Mouse (Mus musculus) heart, embryonic 13.5 days (tissue): Measurements from ENCODE around the gene Pkmyt1. TPM values are rescaled to one million over a fixed set of nuclear protein-coding genes. Genes with fewer than 3 reads are reported as not detected.

Experiments
- ATAC-seq: fragments of 200-750 bp; cut with Nextera tagmentation; 2 replicates; pipeline ENCODE4 v1.8.0; 2017; ENCODE audit warnings: moderate TSS enrichment; ENCODE audit not compliant: insufficient number of reproducible peaks, low FRiP score, low TSS enrichment; ENCODE audit errors: extremely low read depth
- H3K27ac ChIP-seq: fragments of 300-500 bp; sonication (generic); replicated peaks from 2 replicates; pipeline ENCODE4 v1.5.1; 2015; ENCODE audit warnings: moderate library complexity, mild to moderate bottlenecking, inconsistent platforms
- H3K27me3 ChIP-seq: fragments of 300-500 bp; sonication (generic); replicated peaks from 2 replicates; pipeline ENCODE4 v1.6.1; 2015; ENCODE audit warnings: mild to moderate bottlenecking, inconsistent platforms
- H3K36me3 ChIP-seq: fragments of 300-500 bp; sonication (generic); 2 replicates; pipeline ENCODE4 v1.6.1; 2015; ENCODE audit warnings: mild to moderate bottlenecking, inconsistent platforms
- H3K4me1 ChIP-seq: fragments of 300-500 bp; sonication (generic); 2 replicates; pipeline ENCODE4 v1.6.1; 2015; ENCODE audit warnings: inconsistent platforms
- H3K4me2 ChIP-seq: fragments of 300-500 bp; sonication (generic); 2 replicates; pipeline ENCODE4 v1.6.1; 2015; ENCODE audit warnings: inconsistent platforms, mild to moderate bottlenecking, moderate library complexity
- H3K4me3 ChIP-seq: fragments of 300-500 bp; sonication (generic); 2 replicates; pipeline ENCODE4 v1.5.1; 2015; ENCODE audit warnings: moderate library complexity, mild to moderate bottlenecking, inconsistent platforms
- H3K9ac ChIP-seq: fragments of 300-500 bp; sonication (generic); 2 replicates; pipeline ENCODE4 v1.6.1; 2015; ENCODE audit warnings: inconsistent platforms, mild to moderate bottlenecking, moderate library complexity
- H3K9me3 ChIP-seq: fragments of 300-500 bp; sonication (generic); 2 replicates; pipeline ENCODE4 v1.6.1; 2016; ENCODE audit warnings: inconsistent platforms
- WGBS: fragments of 180-500 bp; shearing (Covaris S2); methylation state at CpG from one replicate; pipeline ENCODE4 v1.1.7; 2015; ENCODE audit warnings: mixed read lengths; 5-methylcytosine and 5-hydroxymethylcytosine counted together
- polyA plus RNA-seq: library from polyadenylated mRNA; unstranded; fragments of >200 nt; fragmentation: Nextera tagmentation; extraction: Ambion mirVana; gene quantifications from 2 replicates; pipeline ENCODE4 v1.2.1, GENCODE M21; 2015

The Pkmyt1 gene
- polyA plus RNA-seq = 30.9 and 31.0 TPM in 2 replicates

DNA sequence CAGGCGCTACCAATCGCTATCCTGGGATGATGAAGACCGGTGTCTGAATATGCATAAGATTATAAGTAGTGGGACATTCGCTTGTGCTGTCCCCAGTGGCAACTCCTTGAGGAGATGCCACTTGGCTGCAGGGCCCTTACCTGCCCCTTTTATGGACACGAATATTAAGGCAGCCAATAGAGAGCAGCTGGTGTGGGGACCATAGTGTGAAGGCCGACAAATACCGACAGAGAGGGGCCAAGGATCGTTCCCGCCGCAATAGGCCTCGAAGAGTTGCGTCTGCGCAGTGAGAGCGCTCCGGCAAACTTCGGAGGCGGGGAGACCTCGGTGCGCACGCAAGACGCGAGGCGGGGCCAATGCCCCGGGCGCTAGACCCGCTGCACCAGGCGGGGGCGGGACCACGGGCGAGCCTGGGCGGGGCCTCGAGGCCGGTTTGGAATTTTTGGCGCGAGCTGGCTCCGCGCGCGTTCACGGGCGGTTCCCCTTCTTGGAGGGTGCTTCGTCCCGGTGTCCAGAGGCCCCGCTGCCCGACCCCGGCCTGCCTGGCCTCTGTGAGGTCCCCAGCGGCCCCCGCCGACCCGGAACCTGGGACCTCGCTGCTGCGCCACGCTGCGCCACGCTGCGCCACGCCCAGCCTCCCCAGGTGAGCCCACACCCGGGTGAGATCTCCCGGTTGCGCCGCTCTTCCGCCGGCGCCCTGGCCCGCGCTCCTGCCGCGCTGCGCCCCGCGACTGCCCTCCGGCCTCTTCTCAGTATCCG lies at the start of gene Pkmyt1:
Pkmyt1 (plus strand) TSS at position 338 of the 759 bp plus-strand sequence.
- ATAC-seq = peak; percentile 89

GRCm38 (mm10) chr17:23676473-23677031 lies 49.6 kb upstream of the Pkmyt1 start:
- under 1% methylated on average over 36 of the region's 37 CpGs for WGBS
- peak overlapping the region; percentile 79 for H3K4me3 ChIP-seq
- peaks cover 47% of the 10 kb centered on the region for H3K4me1 ChIP-seq
- H3K27me3 ChIP-seq = peaks cover 41% of the 10 kb centered on the region
- H3K9ac ChIP-seq = peak overlapping the region; percentile 86
- H3K27ac ChIP-seq = peak overlapping the region; percentile 98
- ATAC-seq = peak; percentile 21; the same call in 1 of the 2 replicates
- H3K9me3 ChIP-seq = no peaks in the 10 kb centered on the region
- peak overlapping the region; percentile 88 for H3K4me2 ChIP-seq
- peaks cover 10% of the 10 kb centered on the region for H3K36me3 ChIP-seq

More for the DNA sequence above, at the start of gene Pkmyt1:
- no peaks in the 10 kb centered on the region for H3K27me3 ChIP-seq
- no peaks in the 10 kb centered on the region for H3K9me3 ChIP-seq
- peak within 1 kb of the TSS; percentile 73 for H3K4me2 ChIP-seq
- H3K36me3 ChIP-seq = no peaks in the 10 kb centered on the region
- peak within 1 kb of the TSS; percentile 87 for H3K9ac ChIP-seq
- H3K4me3 ChIP-seq = peak within 1 kb of the TSS; percentile 76
- WGBS = 1% methylated on average over 71 of the region's 73 CpGs
- peaks cover 20% of the 10 kb centered on the region for H3K4me1 ChIP-seq
- peak within 1 kb of the TSS; percentile 90 for H3K27ac ChIP-seq

- H3K9ac ChIP-seq = peak within 1 kb of the TSS; percentile 86
- no peaks in the 10 kb centered on the region for H3K9me3 ChIP-seq
- peaks cover 48% of the 10 kb centered on the region for H3K27me3 ChIP-seq
- peak within 1 kb of the TSS; percentile 88 for H3K4me2 ChIP-seq
- H3K4me1 ChIP-seq = peaks cover 46% of the 10 kb centered on the region
- H3K36me3 ChIP-seq = peaks cover 6% of the 10 kb centered on the region
- peak within 1 kb of the TSS; percentile 79 for H3K4me3 ChIP-seq
- WGBS = under 1% methylated on average over 34 of the region's 34 CpGs
- H3K27ac ChIP-seq = peak within 1 kb of the TSS; percentile 98
- no peak for ATAC-seq
These were observed 48.9 kb upstream of the Pkmyt1 start, which contains the start of gene Tnfrsf12a for GRCm38 (mm10) chr17:23677236-23677679. Tnfrsf12a (minus strand) TSS chr17:23677468.

DNA sequence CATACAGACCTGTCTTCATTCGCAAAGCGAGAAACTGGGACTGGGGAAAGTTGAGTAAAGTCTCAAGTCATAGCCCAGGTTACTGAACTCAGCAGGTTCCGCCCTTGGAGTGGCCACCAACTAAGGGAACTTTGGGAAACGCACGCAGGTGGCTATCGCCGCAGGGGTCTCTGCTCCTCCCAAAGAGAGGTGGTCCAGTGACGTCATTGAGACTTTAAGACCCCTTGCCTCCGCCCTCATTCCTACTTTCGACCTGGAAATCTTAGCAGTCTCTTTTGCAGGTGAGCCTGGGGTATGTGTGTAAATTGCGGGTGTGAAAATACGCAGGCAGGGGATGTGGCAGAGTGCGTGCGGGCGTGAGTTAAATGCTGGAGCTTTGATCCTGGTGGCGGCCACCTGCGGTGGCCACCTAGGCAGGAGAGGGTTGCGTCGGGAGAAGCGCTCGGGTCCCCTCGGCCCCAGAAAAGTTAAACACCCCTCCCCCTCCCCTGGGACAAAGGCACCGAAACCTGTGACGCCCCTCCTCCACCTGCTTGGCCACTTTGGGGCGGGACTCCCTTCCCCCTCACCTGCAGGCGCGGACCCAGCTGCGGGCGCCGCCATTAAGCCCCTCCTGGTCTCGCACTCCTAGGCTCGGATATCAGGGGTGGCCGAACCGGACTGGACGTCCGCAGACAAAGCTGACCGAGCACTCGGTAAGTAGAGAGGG lies 46.9 kb upstream of the Pkmyt1 start, which contains the start of gene Cldn6:
Cldn6 (plus strand) TSS at position 123 of the 709 bp plus-strand sequence.
- Histone ChIP-seq H3K4me3 (peak within 1 kb of the TSS; percentile 41), H3K4me2 (peak within 1 kb of the TSS; percentile 61), H3K27me3 (peaks cover 68% of the 10 kb centered on the region), H3K27ac (no peak within 1 kb of the TSS), H3K4me1 (peaks cover 34% of the 10 kb centered on the region), H3K9ac (peak within 1 kb of the TSS; percentile 58; the same call in 1 of the 2 replicates), H3K36me3 (peaks cover 5% of the 10 kb centered on the region; the same call in 1 of the 2 replicates), H3K9me3 (no peaks in the 10 kb centered on the region)
- ATAC-seq = no peak
- WGBS = 2% methylated on average over 38 of the region's 38 CpGs

DNA sequence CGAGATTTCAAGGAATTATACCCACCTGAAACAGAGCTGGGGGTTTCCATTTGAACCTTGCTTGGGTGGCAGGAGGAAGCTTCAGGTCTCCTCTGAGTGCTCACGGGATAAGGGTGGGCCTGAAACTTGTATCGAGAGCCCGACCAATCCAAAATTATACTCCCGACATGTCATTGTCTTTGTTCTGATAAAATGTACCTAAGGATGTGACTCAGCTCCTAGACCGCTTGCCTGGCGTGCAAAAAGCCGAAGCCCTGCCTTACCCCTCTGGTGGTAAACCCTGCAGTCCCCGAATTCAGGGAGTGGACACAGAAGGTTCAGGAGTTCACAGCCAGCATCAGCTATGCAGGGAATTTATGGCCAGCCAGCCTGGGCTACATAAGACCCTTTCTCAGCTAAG lies 45.8 kb upstream of the Pkmyt1 start:
- 60% methylated on average over 9 of the region's 9 CpGs for WGBS
- Histone ChIP-seq H3K4me2 (no peak overlapping the region), H3K27me3 (peaks cover 79% of the 10 kb centered on the region), H3K4me1 (peaks cover 24% of the 10 kb centered on the region), H3K9me3 (no peaks in the 10 kb centered on the region), H3K36me3 (peaks cover 5% of the 10 kb centered on the region; the same call in 1 of the 2 replicates), H3K4me3 (peak overlapping the region; percentile 41), H3K27ac (no peak overlapping the region), H3K9ac (no peak overlapping the region)
- ATAC-seq = no peak

DNA sequence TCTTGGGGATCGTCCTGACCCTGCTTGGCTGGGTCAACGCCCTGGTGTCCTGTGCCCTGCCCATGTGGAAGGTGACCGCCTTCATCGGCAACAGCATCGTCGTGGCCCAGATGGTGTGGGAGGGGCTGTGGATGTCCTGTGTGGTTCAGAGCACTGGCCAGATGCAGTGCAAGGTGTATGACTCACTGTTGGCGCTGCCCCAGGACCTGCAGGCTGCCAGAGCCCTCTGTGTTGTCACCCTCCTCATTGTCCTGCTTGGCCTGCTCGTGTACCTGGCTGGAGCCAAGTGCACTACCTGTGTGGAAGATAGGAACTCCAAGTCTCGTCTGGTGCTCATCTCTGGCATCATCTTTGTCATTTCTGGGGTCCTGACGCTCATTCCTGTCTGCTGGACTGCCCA lies 45.0 kb upstream of the Pkmyt1 start:
- Histone ChIP-seq H3K27me3 (peaks cover 84% of the 10 kb centered on the region), H3K27ac (no peak overlapping the region), H3K4me3 (no peak overlapping the region), H3K4me1 (peaks cover 16% of the 10 kb centered on the region), H3K36me3 (no peaks in the 10 kb centered on the region), H3K4me2 (no peak overlapping the region), H3K9me3 (no peaks in the 10 kb centered on the region), H3K9ac (no peak overlapping the region)
- WGBS = 59% methylated on average over 10 of the region's 10 CpGs
- ATAC-seq = no peak

DNA sequence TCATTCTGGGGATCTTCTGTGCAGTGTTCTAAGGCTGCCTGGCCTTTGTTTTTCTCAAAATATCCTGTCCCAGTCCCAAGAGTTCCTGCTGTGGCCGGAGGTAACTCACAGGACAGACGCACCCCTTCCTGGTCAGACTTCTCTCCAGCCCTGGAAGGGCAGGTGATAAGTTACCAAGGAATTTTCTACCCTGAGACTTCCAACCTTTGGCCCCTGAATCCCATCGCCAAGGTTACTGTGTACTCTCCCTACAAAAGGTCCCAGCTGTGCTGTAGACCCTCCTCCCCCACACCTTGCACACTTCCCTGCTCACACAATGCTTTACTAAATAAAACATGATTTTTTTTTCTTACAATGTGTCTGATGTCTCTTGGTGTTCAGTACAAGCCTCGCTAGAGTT lies 44.0 kb upstream of the Pkmyt1 start:
- WGBS = 48% methylated on average over 4 of the region's 4 CpGs
- ATAC-seq = no peak
- H3K9ac ChIP-seq = no peak overlapping the region

GRCm38 (mm10) chr17:23682530-23682929 lies 43.6 kb upstream of the Pkmyt1 start:
- H3K27ac ChIP-seq = no peak overlapping the region
- H3K4me1 ChIP-seq = peaks cover 10% of the 10 kb centered on the region
- no peak overlapping the region for H3K4me2 ChIP-seq
- no peaks in the 10 kb centered on the region for H3K36me3 ChIP-seq
- WGBS = 50% methylated on average over 3 of the region's 3 CpGs
- peaks cover 83% of the 10 kb centered on the region for H3K27me3 ChIP-seq
- no peak overlapping the region for H3K4me3 ChIP-seq
- ATAC-seq = no peak
- no peaks in the 10 kb centered on the region for H3K9me3 ChIP-seq
- H3K9ac ChIP-seq = no peak overlapping the region

More for the DNA sequence above, 44.0 kb upstream of the Pkmyt1 start:
- Histone ChIP-seq H3K36me3 (no peaks in the 10 kb centered on the region), H3K4me2 (no peak overlapping the region), H3K4me3 (no peak overlapping the region), H3K27ac (no peak overlapping the region), H3K9me3 (no peaks in the 10 kb centered on the region), H3K4me1 (peaks cover 12% of the 10 kb centered on the region), H3K27me3 (peaks cover 84% of the 10 kb centered on the region)

GRCm38 (mm10) chr17:23683226-23683625 lies 42.9 kb upstream of the Pkmyt1 start:
- H3K4me2 ChIP-seq = no peak overlapping the region

GRCm38 (mm10) chr17:23683856-23684672 lies 42.1 kb upstream of the Pkmyt1 start, which contains the start of gene Cldn9:
Cldn9 (minus strand) TSS chr17:23684026.
- no peak within 1 kb of the TSS for H3K27ac ChIP-seq
- H3K36me3 ChIP-seq = no peaks in the 10 kb centered on the region
- no peak within 1 kb of the TSS for H3K4me2 ChIP-seq
- H3K9ac ChIP-seq = no peak within 1 kb of the TSS
- H3K4me3 ChIP-seq = no peak within 1 kb of the TSS
- 25% methylated on average over 15 of the region's 15 CpGs for WGBS
- peaks cover 68% of the 10 kb centered on the region for H3K27me3 ChIP-seq
- H3K9me3 ChIP-seq = no peaks in the 10 kb centered on the region
- peaks cover 7% of the 10 kb centered on the region for H3K4me1 ChIP-seq
- ATAC-seq = no peak

More at GRCm38 (mm10) chr17:23683226-23683625, 42.9 kb upstream of the Pkmyt1 start:
- no peaks in the 10 kb centered on the region for H3K9me3 ChIP-seq
- no peaks in the 10 kb centered on the region for H3K36me3 ChIP-seq
- peaks cover 76% of the 10 kb centered on the region for H3K27me3 ChIP-seq
- no peak overlapping the region for H3K9ac ChIP-seq
- H3K4me3 ChIP-seq = no peak overlapping the region
- peaks cover 7% of the 10 kb centered on the region for H3K4me1 ChIP-seq
- H3K27ac ChIP-seq = no peak overlapping the region
- WGBS = 17% methylated on average over 15 of the region's 15 CpGs
- ATAC-seq = no peak
